Mouse (Mus musculus): ENCODE data around the gene Scamp2.

DNA sequence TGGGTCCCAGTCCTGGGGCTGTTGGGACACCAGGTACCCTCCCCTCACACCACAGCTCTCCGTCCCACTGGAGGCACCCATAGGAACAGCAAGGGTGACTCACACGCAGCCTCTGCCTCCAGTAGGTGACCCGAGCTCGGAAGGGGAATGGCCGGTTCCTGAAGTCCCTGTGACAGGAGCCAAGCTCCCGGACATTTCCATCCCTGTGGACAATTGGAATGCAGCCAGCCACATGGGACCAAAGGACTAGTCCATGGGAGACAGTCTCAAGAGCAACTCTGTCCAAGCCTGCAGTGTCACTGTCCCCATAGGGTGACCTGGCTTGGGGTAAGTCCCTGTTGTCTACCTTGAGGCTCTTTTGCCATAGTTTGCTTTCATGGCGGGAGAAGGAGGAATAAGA is 53.2 kb downstream of the Scamp2 start:
- TF ChIP-seq CTCF (IDR thresholded peaks at IDR 0.05) = no peak
- TF ChIP-seq EP300 (IDR thresholded peaks at IDR 0.05) = no peak

All from lung, postnatal 0 days (tissue).